Mouse (Mus musculus) hindbrain, embryonic 12.5 days (tissue): ENCODE results near the gene Sgsm2. TPM values are rescaled to one million over a fixed set of nuclear protein-coding genes. Genes with fewer than 3 reads are reported as not detected.
"Not testable (repeated sequence)": the region's sequence is repeated elsewhere in the genome, so short reads cannot be mapped to it uniquely, and the experiment has no call there.

Experiments
- ATAC-seq: fragments of 200-750 bp; cut with Nextera tagmentation; 2 replicates; pipeline ENCODE4 v1.8.0; 2017; ENCODE audit warnings: moderate TSS enrichment; ENCODE audit not compliant: low FRiP score
- H3K27ac ChIP-seq: fragments of 300-500 bp; sonication (generic); 2 replicates; pipeline ENCODE4 v1.5.1; 2016; ENCODE audit warnings: mild to moderate bottlenecking
- H3K27me3 ChIP-seq: fragments of 300-500 bp; sonication (generic); 2 replicates; pipeline ENCODE4 v1.6.1; 2016; ENCODE audit warnings: mild to moderate bottlenecking
- H3K36me3 ChIP-seq: fragments of 300-500 bp; sonication (generic); 2 replicates; pipeline ENCODE4 v1.6.1; 2016; ENCODE audit warnings: mild to moderate bottlenecking
- H3K4me1 ChIP-seq: fragments of 300-500 bp; sonication (generic); 2 replicates; pipeline ENCODE4 v1.6.1; 2016
- H3K4me2 ChIP-seq: fragments of 300-500 bp; sonication (generic); replicated peaks from 2 replicates; pipeline ENCODE4 v1.6.1; 2016; ENCODE audit warnings: mild to moderate bottlenecking
- H3K4me3 ChIP-seq: fragments of 300-500 bp; sonication (generic); 2 replicates; pipeline ENCODE4 v1.5.1; 2016; ENCODE audit warnings: mild to moderate bottlenecking
- H3K9ac ChIP-seq: fragments of 300-500 bp; sonication (generic); 2 replicates; pipeline ENCODE4 v1.6.1; 2016; ENCODE audit warnings: mild to moderate bottlenecking, moderate library complexity
- H3K9me3 ChIP-seq: fragments of 300-500 bp; sonication (generic); replicated peaks from 2 replicates; pipeline ENCODE4 v1.6.1; 2016; ENCODE audit warnings: mild to moderate bottlenecking
- WGBS: fragments of 180-500 bp; shearing (Covaris S2); methylation state at CpG from one replicate; pipeline ENCODE4 v1.1.7; 2016; 5-methylcytosine and 5-hydroxymethylcytosine counted together
- microRNA-seq: library from miRNA; unstranded; fragments of <30 nt; microRNA quantifications from one replicate; pipeline ENCODE4, GENCODE M21; 2017
- polyA plus RNA-seq: library from polyadenylated mRNA; unstranded; fragments of >200 nt; fragmentation: Nextera tagmentation; extraction: Ambion mirVana; gene quantifications from 2 replicates; pipeline ENCODE4 v1.2.1, GENCODE M21; 2016

Sgsm2 gene
- polyA plus RNA-seq, 1 experiment from 2014 or later: 16.1 TPM

DNA sequence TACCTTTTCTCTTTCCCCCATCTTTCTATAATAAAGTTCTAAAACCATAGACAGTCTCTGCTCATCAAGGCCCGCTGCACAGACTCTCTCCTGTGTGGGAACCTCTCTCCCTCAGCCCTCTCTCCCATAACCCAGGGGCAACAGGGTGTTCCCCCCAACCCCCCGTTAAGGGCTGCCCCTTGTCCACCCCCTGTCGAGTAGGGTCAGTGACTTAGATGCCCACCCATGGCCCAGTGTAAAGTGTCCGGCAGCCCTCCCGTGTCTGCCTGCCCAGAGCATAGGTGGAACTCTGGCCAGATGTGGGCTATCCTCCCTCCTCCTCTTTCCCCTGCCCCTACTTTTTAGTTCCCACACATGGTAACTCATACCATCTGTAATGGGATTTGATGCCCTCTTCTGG is 85.3 kb downstream of the Sgsm2 start:
- H3K36me3 ChIP-seq: peaks cover 24% of the 10 kb centered on the region
- WGBS: 50% methylated on average over 5 of the region's 5 CpGs
- ATAC-seq: no peak
- no peaks in the 10 kb centered on the region for H3K4me1 ChIP-seq
- no peaks in the 10 kb centered on the region for H3K27me3 ChIP-seq
- H3K4me2 ChIP-seq: no peak overlapping the region
- no peak overlapping the region for H3K4me3 ChIP-seq
- no peaks in the 10 kb centered on the region for H3K9me3 ChIP-seq
- no peak overlapping the region for H3K27ac ChIP-seq
- H3K9ac ChIP-seq: no peak overlapping the region

DNA sequence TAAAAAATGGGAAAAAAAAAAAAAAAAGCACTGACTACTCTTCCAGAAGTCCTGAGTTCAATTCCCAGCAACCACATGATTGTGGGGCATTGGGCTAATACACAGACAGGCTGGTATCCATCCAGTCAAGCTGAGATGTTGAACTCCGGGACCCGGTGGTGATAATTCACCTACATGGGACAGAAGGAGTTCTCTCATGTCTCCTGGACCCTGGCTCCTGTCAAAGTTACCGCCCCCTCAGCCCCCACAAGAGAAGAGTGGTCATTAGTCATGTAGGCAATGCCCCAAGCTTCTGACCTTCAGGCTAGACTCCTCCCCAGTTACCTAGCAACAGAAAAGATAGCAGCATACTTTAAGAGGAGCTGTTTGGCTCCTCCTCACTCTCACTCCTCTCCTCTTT is 85.8 kb downstream of the Sgsm2 start:
- H3K36me3 ChIP-seq: peaks cover 29% of the 10 kb centered on the region
- H3K27me3 ChIP-seq, H3K9ac ChIP-seq, H3K4me2 ChIP-seq, ATAC-seq, H3K27ac ChIP-seq, H3K9me3 ChIP-seq, H3K4me3 ChIP-seq, H3K4me1 ChIP-seq: not testable (repeated sequence)
- WGBS: 42% methylated on average over 3 of the region's 3 CpGs

DNA sequence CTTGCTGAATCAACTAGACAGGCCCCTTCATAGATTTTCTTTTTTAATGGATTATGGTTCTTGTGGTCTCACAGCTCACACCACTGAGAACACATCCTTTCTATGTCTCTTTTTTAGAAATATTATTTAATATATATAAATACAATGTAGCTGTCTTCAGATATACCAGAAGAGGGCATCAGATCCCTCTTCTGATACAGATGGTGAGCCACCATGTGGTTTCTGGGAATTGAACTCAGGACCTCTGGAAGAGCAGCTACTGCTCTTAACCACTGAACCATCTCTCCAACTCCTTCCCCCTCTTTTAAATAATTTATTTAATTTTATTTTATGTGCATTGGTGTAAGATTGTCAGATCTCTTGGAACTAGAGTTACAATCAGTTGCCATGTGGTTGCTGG is 86.7 kb downstream of the Sgsm2 start:
- no peak for ATAC-seq
- peaks cover 37% of the 10 kb centered on the region for H3K36me3 ChIP-seq
- no peak overlapping the region for H3K27ac ChIP-seq
- H3K4me1 ChIP-seq: no peaks in the 10 kb centered on the region
- H3K4me2 ChIP-seq: no peak overlapping the region
- H3K9ac ChIP-seq: no peak overlapping the region
- H3K27me3 ChIP-seq: no peaks in the 10 kb centered on the region
- no peak overlapping the region for H3K4me3 ChIP-seq
- no peaks in the 10 kb centered on the region for H3K9me3 ChIP-seq

- Histone ChIP-seq H3K4me3 (no peak overlapping the region), H3K36me3 (peaks cover 44% of the 10 kb centered on the region), H3K9ac (no peak overlapping the region), H3K4me1 (no peaks in the 10 kb centered on the region), H3K9me3 (no peaks in the 10 kb centered on the region), H3K27ac (no peak overlapping the region), H3K27me3 (no peaks in the 10 kb centered on the region), H3K4me2 (no peak overlapping the region)
- 94% methylated on average over 6 of the region's 6 CpGs for WGBS
- no peak for ATAC-seq
These were observed 88.5 kb downstream of the Sgsm2 start for GRCm38 (mm10) chr11:74808251-74808853.

- 93% methylated on average over 6 of the region's 6 CpGs for WGBS
- no peak overlapping the region for H3K27ac ChIP-seq
- peaks cover 44% of the 10 kb centered on the region for H3K36me3 ChIP-seq
These were observed 89.5 kb downstream of the Sgsm2 start for GRCm38 (mm10) chr11:74807246-74807882.

GRCm38 (mm10) chr11:74804081-74804627 is 92.7 kb downstream of the Sgsm2 start:
- WGBS: 91% methylated on average over 3 of the region's 3 CpGs
- no peak overlapping the region for H3K9ac ChIP-seq
- ATAC-seq: no peak
- peaks cover 48% of the 10 kb centered on the region for H3K36me3 ChIP-seq
- H3K4me1 ChIP-seq: no peaks in the 10 kb centered on the region
- no peak overlapping the region for H3K4me3 ChIP-seq
- H3K27me3 ChIP-seq: no peaks in the 10 kb centered on the region
- no peak overlapping the region for H3K4me2 ChIP-seq
- H3K9me3 ChIP-seq: no peaks in the 10 kb centered on the region
- H3K27ac ChIP-seq: no peak overlapping the region

More at GRCm38 (mm10) chr11:74807246-74807882, 89.5 kb downstream of the Sgsm2 start:
- no peak for ATAC-seq
- H3K27me3 ChIP-seq: no peaks in the 10 kb centered on the region
- H3K9me3 ChIP-seq: no peaks in the 10 kb centered on the region
- no peak overlapping the region for H3K4me3 ChIP-seq
- H3K4me1 ChIP-seq: no peaks in the 10 kb centered on the region
- H3K4me2 ChIP-seq: no peak overlapping the region
- no peak overlapping the region for H3K9ac ChIP-seq

DNA sequence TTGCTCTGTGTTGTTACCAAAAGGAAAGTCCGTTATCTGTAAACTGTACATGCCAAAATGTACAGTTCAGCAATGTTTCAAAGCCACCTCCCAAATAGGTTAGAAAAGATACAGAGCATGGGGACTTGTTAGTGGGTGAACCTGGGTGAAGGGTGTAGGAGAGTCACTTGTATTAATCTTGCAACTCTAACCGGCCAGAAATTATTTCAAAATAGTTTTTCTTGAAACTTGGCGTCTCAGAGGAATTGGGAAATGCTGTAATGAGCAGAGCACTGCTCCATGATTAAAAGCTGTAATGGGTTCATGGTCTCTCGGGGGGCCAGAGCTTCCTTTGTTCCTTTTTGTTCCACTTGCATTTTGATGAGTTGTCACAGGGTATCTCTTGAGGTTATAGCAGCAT is 96.2 kb downstream of the Sgsm2 start:
- WGBS: 76% methylated on average over 4 of the region's 4 CpGs
- no peak for ATAC-seq
- no peak overlapping the region for H3K27ac ChIP-seq
- H3K4me2 ChIP-seq: no peak overlapping the region
- no peak overlapping the region for H3K9ac ChIP-seq
- no peaks in the 10 kb centered on the region for H3K4me1 ChIP-seq
- H3K36me3 ChIP-seq: peaks cover 46% of the 10 kb centered on the region
- H3K9me3 ChIP-seq: no peaks in the 10 kb centered on the region
- no peaks in the 10 kb centered on the region for H3K27me3 ChIP-seq
- no peak overlapping the region for H3K4me3 ChIP-seq

Small RNAs within 50 kb of the gene (microRNA-seq; reads per million reads assigned to microRNA genes)
- gene Mir6926: not detected

Other genes starting within 250 kb of the Sgsm2 start
- 21.3 and 22.1 TPM in 2 replicates for gene Cluh, start 247.6 kb downstream of the Sgsm2 start, polyA plus RNA-seq
- gene Pafah1b1, start 172.4 kb downstream of the Sgsm2 start, polyA plus RNA-seq: 77.8 and 85.6 TPM in 2 replicates
- gene Mettl16, start 126.2 kb downstream of the Sgsm2 start, polyA plus RNA-seq: 57.5 and 58.5 TPM in 2 replicates
- 8.3 and 8.4 TPM in 2 replicates for gene Mnt, start 66.1 kb downstream of the Sgsm2 start, polyA plus RNA-seq
- 33.0 and 37.4 TPM in 2 replicates for gene Tsr1, start 1.0 kb upstream of the Sgsm2 start, polyA plus RNA-seq
- gene Smg6, start 28.8 kb upstream of the Sgsm2 start, polyA plus RNA-seq: 23.5 and 23.6 TPM in 2 replicates
- 30.2 and 34.3 TPM in 2 replicates for gene Srr, start 28.9 kb upstream of the Sgsm2 start, polyA plus RNA-seq